Mouse (Mus musculus) cerebellum, postnatal 10 days (tissue): Measurements from ENCODE around the gene Rnf214.
"Not testable (repeated sequence)": the region's sequence is repeated elsewhere in the genome, so short reads cannot be mapped to it uniquely, and the experiment has no call there.

Experiments used
- DNase-seq, 2 experiments: peaks; one replicate each; pipeline ENCODE4 v3.0.0; 2021; ENCODE audit warnings: mixed read lengths in 2 of 2

Rnf214 gene

GRCm38 (mm10) chr9:45849528-45850408 lies 56.9 kb downstream of the Rnf214 start:
- peak; percentile 40 to 51 for DNase-seq

- DNase-seq, result no peak
These were observed 59.7 kb downstream of the Rnf214 start for GRCm38 (mm10) chr9:45846891-45847460.

- DNase-seq, result not testable (repeated sequence)
These were observed 60.5 kb downstream of the Rnf214 start for GRCm38 (mm10) chr9:45846176-45846575.

- no peak for DNase-seq
These were observed 61.2 kb downstream of the Rnf214 start for GRCm38 (mm10) chr9:45845541-45845940.

- DNase-seq, result no peak
These were observed 62.9 kb downstream of the Rnf214 start for GRCm38 (mm10) chr9:45843780-45844179.

- no peak for DNase-seq
These were observed 63.7 kb downstream of the Rnf214 start for GRCm38 (mm10) chr9:45843007-45843406.

- DNase-seq, result peak in 1 of 2 experiments; percentile 19
These were observed 65.3 kb downstream of the Rnf214 start for GRCm38 (mm10) chr9:45841458-45841857.

GRCm38 (mm10) chr9:45840331-45840730 lies 66.4 kb downstream of the Rnf214 start:
- peak in 1 of 2 experiments; percentile 22 for DNase-seq

- DNase-seq, result peak in 1 of 2 experiments; percentile 17
These were observed 66.8 kb downstream of the Rnf214 start for GRCm38 (mm10) chr9:45839982-45840300.

GRCm38 (mm10) chr9:45839139-45839981 lies 67.4 kb downstream of the Rnf214 start:
- DNase-seq, result peak; percentile 50 to 53

- DNase-seq, result peak; percentile 97
These were observed 68.1 kb downstream of the Rnf214 start, which contains the start of gene Bace1 for GRCm38 (mm10) chr9:45838434-45839138. TSS of gene Bace1 (plus strand) at chr9:45838580.

GRCm38 (mm10) chr9:45838069-45838433 lies 68.7 kb downstream of the Rnf214 start:
- DNase-seq, result no peak

GRCm38 (mm10) chr9:45833461-45833860 lies 73.2 kb downstream of the Rnf214 start:
- DNase-seq, result no peak

- no peak for DNase-seq
These were observed 73.8 kb downstream of the Rnf214 start for GRCm38 (mm10) chr9:45832898-45833297.

GRCm38 (mm10) chr9:45829107-45829506 lies 77.6 kb downstream of the Rnf214 start:
- DNase-seq, result peak; percentile 92 to 94

- DNase-seq, result peak; percentile 90 to 92
These were observed 78.3 kb downstream of the Rnf214 start, which contains the start of gene Cep164 for GRCm38 (mm10) chr9:45828291-45828963. TSS of gene Cep164 (minus strand) at chr9:45828691.

GRCm38 (mm10) chr9:45827663-45828290 lies 78.9 kb downstream of the Rnf214 start:
- peak; percentile 63 for DNase-seq

GRCm38 (mm10) chr9:45818406-45819011 lies 88.2 kb downstream of the Rnf214 start:
- peak in 1 of 2 experiments; percentile 51 for DNase-seq

GRCm38 (mm10) chr9:45815525-45815924 lies 91.2 kb downstream of the Rnf214 start:
- DNase-seq, result no peak

GRCm38 (mm10) chr9:45815113-45815512 lies 91.6 kb downstream of the Rnf214 start:
- DNase-seq, result peak; percentile 68 to 73
